Mouse (Mus musculus): ENCODE measurements around the gene Plppr2.

GRCm38 (mm10) chr9:21983911-21984310 is 47.1 kb downstream of the Plppr2 start:
- no peak for TF ChIP-seq UBTF (IDR thresholded peaks at IDR 0.05; ENCODE audit: borderline replicate concordance, insufficient read depth, low read depth, low read length)
- TF ChIP-seq GATA1 (IDR thresholded peaks at IDR 0.05; ENCODE audit: low read depth, low read length), result no peak
- TF ChIP-seq TCF12 (IDR thresholded peaks at IDR 0.05; ENCODE audit: low read depth, low read length), result no peak
